Mouse (Mus musculus) forebrain, embryonic 12.5 days (tissue): Measurements from ENCODE around the gene Baz2b. TPM values are rescaled to one million over a fixed set of nuclear protein-coding genes. Genes with fewer than 3 reads are reported as not detected.

ENCODE experiments used
- ATAC-seq: fragments of 200-750 bp; cut with Nextera tagmentation; 2 replicates; pipeline ENCODE4 v1.8.0; 2017; ENCODE audit warnings: moderate TSS enrichment; ENCODE audit not compliant: low FRiP score
- H3K27ac ChIP-seq: fragments of 300-500 bp; sonication (generic); 2 replicates; pipeline ENCODE4 v1.5.1; 2016; ENCODE audit warnings: mild to moderate bottlenecking
- H3K27me3 ChIP-seq: fragments of 300-500 bp; sonication (generic); 2 replicates; pipeline ENCODE4 v1.6.1; 2016; ENCODE audit warnings: mild to moderate bottlenecking
- H3K36me3 ChIP-seq: fragments of 300-500 bp; sonication (generic); replicated peaks from 2 replicates; pipeline ENCODE4 v1.6.1; 2016; ENCODE audit warnings: mild to moderate bottlenecking
- H3K4me1 ChIP-seq: fragments of 300-500 bp; sonication (generic); 2 replicates; pipeline ENCODE4 v1.6.1; 2016
- H3K4me2 ChIP-seq: fragments of 300-500 bp; sonication (generic); 2 replicates; pipeline ENCODE4 v1.6.1; 2016; ENCODE audit warnings: mild to moderate bottlenecking, moderate library complexity
- H3K4me3 ChIP-seq: fragments of 300-500 bp; sonication (generic); replicated peaks from 2 replicates; pipeline ENCODE4 v1.5.1; 2016; ENCODE audit warnings: mild to moderate bottlenecking
- H3K9ac ChIP-seq: fragments of 300-500 bp; sonication (generic); 2 replicates; pipeline ENCODE4 v1.6.1; 2016; ENCODE audit warnings: mild to moderate bottlenecking
- H3K9me3 ChIP-seq: fragments of 300-500 bp; sonication (generic); 2 replicates; pipeline ENCODE4 v1.6.1; 2016
- WGBS: fragments of 180-500 bp; shearing (Covaris S2); methylation state at CpG from one replicate; pipeline ENCODE4 v1.1.7; 2016; 5-methylcytosine and 5-hydroxymethylcytosine counted together
- polyA plus RNA-seq: library from polyadenylated mRNA; unstranded; fragments of >200 nt; fragmentation: Nextera tagmentation; extraction: Ambion mirVana; gene quantifications from 2 replicates; pipeline ENCODE4 v1.2.1, GENCODE M21; 2016

Baz2b gene
- polyA plus RNA-seq, 1 experiment from 2014 or later, result 85.6 TPM

DNA sequence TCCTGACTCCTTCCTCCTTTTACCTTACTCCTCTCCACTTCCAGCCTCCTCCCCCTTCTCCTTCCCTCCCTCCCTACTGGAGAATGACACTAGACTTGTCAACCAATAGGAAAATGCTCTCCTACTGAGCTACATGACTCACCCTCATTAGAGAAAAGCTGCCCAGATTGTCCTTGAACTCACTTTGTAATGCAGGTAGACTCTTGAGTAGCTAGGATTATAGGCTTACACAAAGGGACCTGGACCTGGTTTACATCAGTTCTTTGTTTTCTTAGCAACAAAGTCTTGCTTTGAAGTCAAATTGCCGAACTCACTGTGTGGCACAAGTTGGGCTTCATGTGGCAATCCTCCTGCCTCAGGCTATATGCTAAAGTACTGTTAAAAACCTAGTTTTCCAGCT, 12.8 kb downstream of the Baz2b start:
- ATAC-seq, result no peak
- Histone ChIP-seq H3K27ac (no peak overlapping the region), H3K9ac (no peak overlapping the region), H3K4me2 (no peak overlapping the region), H3K27me3 (no peaks in the 10 kb centered on the region), H3K4me1 (no peaks in the 10 kb centered on the region), H3K4me3 (no peak overlapping the region), H3K36me3 (no peaks in the 10 kb centered on the region), H3K9me3 (no peaks in the 10 kb centered on the region)
- WGBS, result 42% methylated on average over 1 of the region's 1 CpGs

DNA sequence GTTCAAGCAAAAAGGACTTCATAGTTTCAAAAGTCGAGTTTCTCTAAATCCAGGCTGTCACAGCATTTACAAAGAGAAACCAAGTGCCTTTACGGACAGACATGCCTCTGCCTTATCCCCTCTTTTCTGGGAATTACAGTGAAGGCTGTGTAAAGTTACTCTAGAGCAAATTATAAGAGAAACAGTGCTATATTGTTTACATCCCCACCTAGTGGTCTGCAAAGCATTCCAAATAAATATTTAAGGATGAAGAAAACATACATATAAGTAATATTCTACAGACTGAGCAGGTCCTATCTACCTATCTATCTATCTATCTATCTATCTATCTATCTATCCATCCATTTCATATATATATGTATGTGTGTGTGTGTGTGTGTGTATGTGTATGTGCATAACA, 27.9 kb downstream of the Baz2b start:
- no peak for ATAC-seq
- Histone ChIP-seq H3K9ac (no peak overlapping the region), H3K4me3 (no peak overlapping the region), H3K27me3 (no peaks in the 10 kb centered on the region), H3K9me3 (no peaks in the 10 kb centered on the region), H3K36me3 (no peaks in the 10 kb centered on the region), H3K4me2 (no peak overlapping the region), H3K27ac (no peak overlapping the region), H3K4me1 (no peaks in the 10 kb centered on the region)
- 64% methylated on average over 2 of the region's 2 CpGs for WGBS

DNA sequence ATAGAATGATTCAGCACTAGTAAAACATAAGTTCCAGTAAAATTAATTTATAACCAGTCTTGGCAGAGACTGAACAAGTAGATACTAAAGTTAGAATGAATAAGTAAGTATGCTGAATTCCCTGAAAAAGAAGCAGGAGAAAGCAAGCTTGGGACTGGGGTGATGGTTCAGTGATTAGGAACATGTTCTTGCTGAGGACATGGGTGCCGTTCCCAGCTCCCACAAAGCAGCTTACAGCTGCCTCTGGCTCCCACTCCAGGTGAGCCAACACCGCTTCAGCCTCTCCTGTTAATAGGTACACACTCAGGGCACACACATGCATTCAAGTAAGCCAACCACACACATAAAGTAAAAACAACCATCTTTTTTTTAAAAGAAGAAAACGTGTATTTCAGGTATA, 32.1 kb downstream of the Baz2b start:
- H3K4me1 ChIP-seq, result no peaks in the 10 kb centered on the region
- H3K36me3 ChIP-seq, result no peaks in the 10 kb centered on the region
- H3K27me3 ChIP-seq, result no peaks in the 10 kb centered on the region
- H3K27ac ChIP-seq, result no peak overlapping the region
- H3K9ac ChIP-seq, result no peak overlapping the region
- ATAC-seq, result no peak
- no peak overlapping the region for H3K4me2 ChIP-seq
- no peak overlapping the region for H3K4me3 ChIP-seq
- 80% methylated on average over 3 of the region's 3 CpGs for WGBS
- H3K9me3 ChIP-seq, result no peaks in the 10 kb centered on the region

DNA sequence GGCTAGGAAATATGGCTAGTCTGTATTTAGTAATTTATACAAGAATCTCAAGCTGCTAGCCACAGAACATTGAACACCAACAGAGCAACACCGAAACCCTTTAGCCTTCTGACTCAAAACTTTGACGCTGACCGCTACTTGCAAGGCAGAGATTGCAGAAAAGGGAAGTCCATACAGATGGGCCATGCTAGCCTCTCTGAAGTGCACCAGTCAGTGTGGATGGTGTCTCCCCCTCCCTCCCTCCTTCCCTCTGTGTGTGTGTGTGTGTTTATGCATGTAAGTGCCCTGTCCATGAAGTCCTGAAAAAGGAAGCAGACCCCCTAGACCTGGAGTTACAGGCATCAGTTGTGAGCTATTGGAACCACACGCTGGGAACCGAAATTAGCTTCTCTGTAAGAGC, 33.6 kb downstream of the Baz2b start:
- no peaks in the 10 kb centered on the region for H3K9me3 ChIP-seq
- no peak overlapping the region for H3K27ac ChIP-seq
- whole genome bisulfite sequencing, result 88% methylated on average over 5 of the region's 5 CpGs
- H3K36me3 ChIP-seq, result no peaks in the 10 kb centered on the region
- no peak overlapping the region for H3K4me3 ChIP-seq
- H3K4me1 ChIP-seq, result 0 out of 2 replicates have a peak, but pooled peaks cover 4% of the 10 kb centered on the region
- H3K9ac ChIP-seq, result no peak overlapping the region
- no peaks in the 10 kb centered on the region for H3K27me3 ChIP-seq
- no peak for ATAC-seq
- H3K4me2 ChIP-seq, result no peak overlapping the region

DNA sequence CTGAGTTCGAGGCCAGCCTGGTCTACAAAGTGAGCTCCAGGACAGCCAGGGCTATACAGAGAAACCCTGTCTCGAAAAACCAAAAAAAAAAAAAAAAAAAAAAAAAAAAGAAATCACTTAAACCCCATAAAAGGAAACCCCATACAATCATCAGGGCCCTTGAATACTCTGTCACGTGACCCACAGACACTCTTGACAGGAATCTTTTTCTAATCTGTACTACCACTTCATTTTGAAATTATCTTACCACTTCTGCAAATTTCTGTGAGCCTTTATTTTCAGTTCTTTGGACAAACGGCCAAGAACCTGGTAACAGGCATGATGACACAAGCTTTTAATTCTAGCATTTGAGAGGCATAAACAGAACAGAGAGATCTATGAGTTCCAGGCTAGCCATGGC, 34.6 kb downstream of the Baz2b start:
- ATAC-seq, result no peak
- H3K4me2 ChIP-seq, result no peak overlapping the region
- 0 out of 2 replicates have a peak, but pooled peaks cover 4% of the 10 kb centered on the region for H3K4me1 ChIP-seq
- no peaks in the 10 kb centered on the region for H3K9me3 ChIP-seq
- H3K4me3 ChIP-seq, result no peak overlapping the region
- no peak overlapping the region for H3K9ac ChIP-seq
- H3K27me3 ChIP-seq, result no peaks in the 10 kb centered on the region
- no peaks in the 10 kb centered on the region for H3K36me3 ChIP-seq
- no peak overlapping the region for H3K27ac ChIP-seq
- WGBS, result 96% methylated on average over 3 of the region's 4 CpGs

DNA sequence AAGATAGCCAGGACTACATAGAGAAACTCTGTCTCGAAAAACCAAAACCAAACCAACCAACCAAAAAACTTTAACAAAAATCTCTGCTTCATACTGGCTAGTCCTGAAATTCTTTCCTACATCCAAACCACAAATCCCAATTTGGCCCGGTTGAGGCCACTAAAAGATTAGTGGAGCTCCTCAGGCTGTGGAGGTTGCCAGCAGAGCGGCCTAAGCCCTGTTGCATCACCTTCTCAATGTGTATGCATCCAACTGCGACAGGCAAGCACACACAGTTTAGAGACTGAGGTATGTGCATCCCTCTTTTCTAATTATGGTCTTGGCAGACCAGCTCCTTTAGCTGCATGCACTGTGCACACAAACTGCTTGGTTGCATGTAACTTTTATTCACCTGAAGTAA, 36.0 kb downstream of the Baz2b start:
- H3K27me3 ChIP-seq, result no peaks in the 10 kb centered on the region
- 0 out of 2 replicates have a peak, but pooled peaks cover 4% of the 10 kb centered on the region for H3K4me1 ChIP-seq
- H3K4me3 ChIP-seq, result no peak overlapping the region
- WGBS, result 88% methylated on average over 4 of the region's 4 CpGs
- no peaks in the 10 kb centered on the region for H3K9me3 ChIP-seq
- H3K27ac ChIP-seq, result no peak overlapping the region
- ATAC-seq, result no peak
- H3K36me3 ChIP-seq, result no peaks in the 10 kb centered on the region
- no peak overlapping the region for H3K9ac ChIP-seq
- H3K4me2 ChIP-seq, result no peak overlapping the region

DNA sequence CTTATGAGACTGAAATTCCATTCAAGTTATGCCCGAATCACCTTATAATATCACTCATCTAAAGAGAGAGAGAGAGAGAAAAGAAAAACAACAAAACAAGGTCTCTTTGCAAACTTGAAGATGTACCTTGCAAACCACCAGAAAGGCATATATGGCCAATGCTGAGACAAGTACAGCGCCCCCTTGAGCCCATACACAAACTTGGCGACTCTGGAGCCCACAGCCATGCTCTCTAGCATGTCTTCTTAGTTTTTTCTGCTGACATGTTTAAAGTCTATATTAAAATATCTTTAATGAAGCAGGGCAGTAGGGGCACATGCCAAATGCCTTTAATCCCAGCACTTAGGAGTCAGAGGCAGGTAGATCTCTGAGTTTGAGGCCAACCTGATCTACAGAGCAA, 36.4 kb downstream of the Baz2b start:
- Histone ChIP-seq H3K4me3 (no peak overlapping the region), H3K27ac (no peak overlapping the region), H3K4me2 (no peak overlapping the region), H3K9me3 (no peaks in the 10 kb centered on the region), H3K27me3 (no peaks in the 10 kb centered on the region), H3K4me1 (0 out of 2 replicates have a peak, but pooled peaks cover 4% of the 10 kb centered on the region), H3K9ac (no peak overlapping the region), H3K36me3 (no peaks in the 10 kb centered on the region)
- WGBS, result 66% methylated on average over 3 of the region's 3 CpGs
- ATAC-seq, result no peak

DNA sequence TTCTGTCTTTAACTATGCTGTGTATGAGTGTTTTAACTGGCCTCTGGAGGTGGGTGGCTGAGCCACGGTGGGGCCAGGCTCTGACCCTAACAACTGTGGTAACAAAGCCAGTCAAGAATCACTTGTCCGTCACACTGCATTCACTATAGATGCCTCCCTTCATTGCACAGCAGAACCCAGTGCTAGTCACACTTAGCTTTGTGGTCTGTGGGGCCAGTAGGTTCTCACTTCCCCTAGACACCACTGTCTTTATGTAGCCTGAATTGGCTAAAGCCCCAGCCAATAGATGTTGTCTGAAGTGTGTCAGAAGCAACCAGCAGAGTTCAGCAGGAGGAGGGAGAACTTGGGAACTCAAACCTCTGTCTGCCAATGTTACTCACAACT, 37.1 kb downstream of the Baz2b start:
- no peaks in the 10 kb centered on the region for H3K36me3 ChIP-seq
- ATAC-seq, result no peak

DNA sequence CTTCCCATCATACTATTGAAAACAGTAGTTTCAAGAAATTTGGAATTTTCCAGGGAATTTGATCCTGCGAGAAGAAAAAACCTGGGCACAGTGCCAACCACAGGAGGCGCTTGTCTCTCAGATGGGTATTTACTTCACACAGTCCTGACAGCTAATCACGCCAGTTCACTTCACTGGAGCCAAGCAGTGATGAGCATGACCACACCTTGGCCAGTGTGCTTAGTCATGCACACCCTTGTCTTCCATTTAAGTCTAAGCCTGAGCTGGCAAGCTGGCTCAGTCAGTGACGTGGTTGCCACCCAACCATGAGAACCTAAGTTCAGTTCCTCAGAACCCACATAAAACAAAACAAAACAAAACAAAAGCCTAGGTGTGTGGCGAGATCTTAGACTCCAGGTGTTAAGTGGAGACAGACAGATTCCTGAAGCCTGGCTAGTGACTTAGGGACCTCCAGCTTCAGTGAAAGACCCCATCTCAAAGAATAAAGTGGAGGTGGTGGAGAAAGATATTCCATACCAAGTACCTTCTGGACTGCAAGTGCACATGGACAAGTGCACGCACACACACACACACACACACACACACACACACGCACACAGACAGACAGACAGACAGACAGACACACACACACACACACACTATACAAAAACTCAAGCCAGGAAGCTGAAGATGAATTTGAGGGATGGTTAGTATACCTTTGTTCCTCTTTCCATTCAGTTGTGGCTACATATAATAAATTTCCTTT, 37.7 kb downstream of the Baz2b start:
- Histone ChIP-seq H3K27me3 (no peaks in the 10 kb centered on the region), H3K9me3 (no peaks in the 10 kb centered on the region), H3K4me2 (no peak overlapping the region), H3K27ac (no peak overlapping the region), H3K4me3 (no peak overlapping the region), H3K9ac (no peak overlapping the region), H3K4me1 (0 out of 2 replicates have a peak, but pooled peaks cover 4% of the 10 kb centered on the region), H3K36me3 (no peaks in the 10 kb centered on the region)
- WGBS, result 80% methylated on average over 7 of the region's 7 CpGs
- ATAC-seq, result no peak

More for the DNA sequence above, 37.1 kb downstream of the Baz2b start:
- 0 out of 2 replicates have a peak, but pooled peaks cover 4% of the 10 kb centered on the region for H3K4me1 ChIP-seq
- no peak overlapping the region for H3K4me2 ChIP-seq
- WGBS, result 46% methylated on average over 2 of the region's 2 CpGs
- H3K9me3 ChIP-seq, result no peaks in the 10 kb centered on the region
- no peak overlapping the region for H3K9ac ChIP-seq
- no peaks in the 10 kb centered on the region for H3K27me3 ChIP-seq
- no peak overlapping the region for H3K27ac ChIP-seq
- H3K4me3 ChIP-seq, result no peak overlapping the region

DNA sequence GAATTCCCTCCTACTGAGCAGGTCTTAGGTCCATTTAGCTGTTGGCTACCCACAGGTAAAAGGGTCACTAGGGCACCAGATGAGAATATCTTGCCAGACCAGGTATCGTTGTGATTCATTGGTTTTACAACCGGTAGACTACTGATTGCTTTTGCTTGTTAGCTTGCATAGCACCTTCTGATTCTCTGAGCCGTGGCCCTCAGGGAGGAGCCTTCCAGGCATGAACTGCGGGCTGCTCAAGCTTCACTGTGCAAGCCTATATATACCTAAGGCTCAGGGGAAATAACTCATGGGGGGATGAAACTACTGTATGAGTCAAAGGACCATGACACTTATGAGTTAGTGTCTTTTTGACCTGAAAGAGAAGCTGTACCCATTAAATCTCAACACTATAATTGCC, 42.8 kb downstream of the Baz2b start:
- Histone ChIP-seq H3K4me3 (no peak overlapping the region), H3K27me3 (no peaks in the 10 kb centered on the region), H3K4me1 (0 out of 2 replicates have a peak, but pooled peaks cover 4% of the 10 kb centered on the region), H3K9ac (no peak overlapping the region), H3K36me3 (no peaks in the 10 kb centered on the region), H3K27ac (no peak overlapping the region), H3K4me2 (no peak overlapping the region), H3K9me3 (no peaks in the 10 kb centered on the region)
- no peak for ATAC-seq
- 96% methylated on average over 4 of the region's 4 CpGs for WGBS

DNA sequence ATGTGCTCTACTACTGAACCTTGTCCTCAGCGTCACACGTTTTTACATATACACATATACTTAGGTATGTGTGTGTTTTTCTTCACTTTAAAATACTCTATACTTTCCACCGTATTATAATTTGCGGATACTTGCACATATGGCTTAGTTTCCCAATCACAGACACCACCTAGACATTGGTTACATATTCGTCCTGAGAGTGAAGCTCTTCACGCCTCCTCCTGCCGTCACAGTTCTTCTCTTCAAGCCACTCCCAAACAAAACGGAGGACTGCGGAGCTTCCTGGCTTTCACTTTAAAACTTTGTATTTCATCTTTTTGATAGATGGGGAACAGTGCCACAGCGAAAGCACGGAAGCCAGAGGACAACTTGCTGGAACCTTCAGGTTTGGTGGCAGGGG, 44.0 kb downstream of the Baz2b start:
- Histone ChIP-seq H3K36me3 (no peaks in the 10 kb centered on the region), H3K9ac (no peak overlapping the region), H3K4me1 (no peaks in the 10 kb centered on the region), H3K27ac (no peak overlapping the region), H3K9me3 (no peaks in the 10 kb centered on the region), H3K27me3 (no peaks in the 10 kb centered on the region), H3K4me2 (no peak overlapping the region), H3K4me3 (no peak overlapping the region)
- 95% methylated on average over 11 of the region's 11 CpGs for WGBS
- no peak for ATAC-seq

DNA sequence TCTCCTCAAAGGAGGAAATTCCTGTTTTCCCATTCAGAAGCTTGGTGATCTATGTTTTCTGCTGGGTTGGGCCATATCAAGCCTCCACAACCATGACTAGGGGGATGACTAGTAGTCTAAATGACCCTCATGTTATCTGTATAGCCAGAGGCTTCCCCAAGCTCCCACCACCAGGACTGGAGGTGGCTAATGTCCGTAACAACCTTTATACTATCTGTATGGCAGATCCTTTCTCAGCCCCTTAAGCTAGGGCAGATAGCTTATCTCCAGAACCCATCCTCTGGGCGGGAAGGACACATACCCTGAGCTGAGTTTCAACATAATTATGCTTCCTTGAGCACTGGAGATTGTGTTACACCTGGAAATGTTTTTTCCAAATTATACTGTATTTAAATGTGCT, 45.9 kb downstream of the Baz2b start:
- Histone ChIP-seq H3K27ac (no peak overlapping the region), H3K9ac (no peak overlapping the region), H3K36me3 (no peaks in the 10 kb centered on the region), H3K9me3 (no peaks in the 10 kb centered on the region), H3K27me3 (no peaks in the 10 kb centered on the region), H3K4me2 (no peak overlapping the region), H3K4me3 (no peak overlapping the region), H3K4me1 (no peaks in the 10 kb centered on the region)
- WGBS, result 80% methylated on average over 2 of the region's 2 CpGs
- ATAC-seq, result no peak

DNA sequence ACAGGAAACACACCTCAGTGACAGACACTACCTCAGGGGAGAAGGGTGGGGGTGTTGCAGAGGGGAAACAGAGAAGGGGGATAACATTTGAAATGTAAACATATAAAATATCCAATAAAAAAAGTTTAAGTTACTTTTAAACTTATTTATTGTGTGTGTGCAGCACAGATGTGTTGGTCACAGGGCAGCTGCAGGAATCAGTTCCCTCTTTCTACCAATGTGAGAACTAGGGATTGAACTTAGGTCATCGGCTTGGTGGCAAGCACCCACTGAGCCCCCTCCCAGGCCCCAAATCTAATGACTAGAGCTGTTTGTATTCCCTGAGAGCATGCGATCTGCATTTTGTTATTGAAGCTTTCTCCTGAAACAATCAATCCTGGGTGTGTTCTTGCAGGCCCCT, 57.2 kb downstream of the Baz2b start:
- Histone ChIP-seq H3K4me1 (peaks cover 4% of the 10 kb centered on the region; the same call in 1 of the 2 replicates), H3K27me3 (no peaks in the 10 kb centered on the region), H3K9ac (no peak overlapping the region), H3K27ac (no peak overlapping the region), H3K9me3 (no peaks in the 10 kb centered on the region), H3K4me3 (no peak overlapping the region), H3K4me2 (no peak overlapping the region), H3K36me3 (no peaks in the 10 kb centered on the region)
- WGBS, result 82% methylated on average over 2 of the region's 2 CpGs
- no peak for ATAC-seq
